Mouse (Mus musculus) urinary bladder, adult 18-20 months (tissue): ENCODE data around the gene Gimap1.

Source experiments
- DNase-seq, 2 experiments: peaks; one replicate each; pipeline ENCODE4 v3.0.0; 2022; ENCODE audit warnings: low spot score in 2 of 2, mixed read lengths in 2 of 2

Gimap1 gene

DNA sequence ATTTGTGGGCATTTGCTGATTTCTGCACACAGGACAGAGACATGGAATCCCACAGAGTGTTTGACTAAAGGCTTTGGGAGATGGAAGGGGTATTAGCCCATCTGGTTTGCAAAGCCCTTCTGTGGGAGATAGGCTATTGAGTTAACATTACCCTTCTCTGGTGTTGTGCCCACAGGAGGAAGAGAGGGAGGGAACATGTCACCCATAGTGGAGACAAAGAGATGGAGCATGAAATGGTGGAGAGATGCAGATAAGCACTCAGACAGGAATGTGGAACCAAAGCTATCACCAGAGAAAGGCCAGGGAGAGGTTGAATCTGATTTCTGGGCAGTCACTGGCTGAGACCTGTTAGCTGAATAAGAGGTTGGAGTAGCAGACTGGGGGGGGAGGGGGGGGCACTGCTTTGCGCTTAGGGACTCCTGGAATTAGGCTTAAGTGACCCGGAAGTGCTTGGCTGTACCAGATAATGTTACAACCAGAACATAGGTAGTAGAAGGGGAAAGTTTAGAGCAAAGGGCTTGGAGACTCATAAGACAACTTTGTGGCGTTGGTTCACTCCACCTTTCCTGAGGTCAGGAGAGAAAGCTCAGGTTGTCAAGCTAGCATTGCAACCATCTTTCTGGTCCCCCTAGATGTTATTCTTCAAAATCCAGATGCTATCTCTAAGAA, 1.8 kb downstream of the Gimap1 start:
- no peak for DNase-seq

DNA sequence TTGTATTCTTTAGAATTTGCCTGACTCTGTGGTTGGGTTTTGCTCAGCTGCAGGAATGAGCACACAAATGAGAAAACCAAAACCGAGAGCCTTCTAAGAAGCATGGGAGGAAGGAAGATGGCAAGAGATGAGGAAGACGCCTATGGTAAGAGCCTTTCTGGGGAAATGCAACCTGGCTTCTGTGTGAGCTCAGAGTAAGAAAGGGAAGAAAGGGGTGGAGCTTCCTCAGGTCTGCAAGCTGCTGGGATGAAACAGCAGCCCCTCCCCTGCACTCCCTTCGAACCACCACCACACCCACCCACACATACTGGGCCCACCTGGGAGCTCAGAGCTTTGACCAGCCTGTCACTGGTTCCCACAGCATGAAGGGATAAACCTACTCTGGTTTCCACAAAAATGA, 2.4 kb downstream of the Gimap1 start:
- no peak for DNase-seq

GRCm38 (mm10) chr6:48741711-48742206, 2.9 kb downstream of the Gimap1 start:
- no peak for DNase-seq

- peak in 1 of 2 experiments; percentile 13 for DNase-seq
Observed at GRCm38 (mm10) chr6:48742422-48743351, 3.8 kb downstream of the Gimap1 start.

DNA sequence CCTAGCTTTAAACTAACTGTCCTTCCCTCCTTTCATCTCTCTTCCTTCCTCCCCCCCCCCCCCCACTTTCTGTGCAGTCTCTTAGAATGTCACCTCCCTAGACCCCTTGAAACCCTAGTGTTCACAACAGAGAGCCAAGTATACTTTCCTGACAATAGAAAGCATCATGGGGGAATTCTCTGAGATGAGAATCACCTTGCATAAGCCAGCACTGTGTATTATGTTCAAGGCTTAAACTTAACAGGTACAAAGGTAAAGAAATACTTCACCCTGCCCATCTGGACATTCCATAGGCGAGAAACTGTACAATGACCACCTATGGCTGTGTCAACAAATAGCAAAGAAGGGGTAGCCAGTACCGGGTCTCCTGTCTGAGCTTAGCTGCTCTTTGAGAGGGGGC, 6.6 kb downstream of the Gimap1 start:
- no peak for DNase-seq

DNA sequence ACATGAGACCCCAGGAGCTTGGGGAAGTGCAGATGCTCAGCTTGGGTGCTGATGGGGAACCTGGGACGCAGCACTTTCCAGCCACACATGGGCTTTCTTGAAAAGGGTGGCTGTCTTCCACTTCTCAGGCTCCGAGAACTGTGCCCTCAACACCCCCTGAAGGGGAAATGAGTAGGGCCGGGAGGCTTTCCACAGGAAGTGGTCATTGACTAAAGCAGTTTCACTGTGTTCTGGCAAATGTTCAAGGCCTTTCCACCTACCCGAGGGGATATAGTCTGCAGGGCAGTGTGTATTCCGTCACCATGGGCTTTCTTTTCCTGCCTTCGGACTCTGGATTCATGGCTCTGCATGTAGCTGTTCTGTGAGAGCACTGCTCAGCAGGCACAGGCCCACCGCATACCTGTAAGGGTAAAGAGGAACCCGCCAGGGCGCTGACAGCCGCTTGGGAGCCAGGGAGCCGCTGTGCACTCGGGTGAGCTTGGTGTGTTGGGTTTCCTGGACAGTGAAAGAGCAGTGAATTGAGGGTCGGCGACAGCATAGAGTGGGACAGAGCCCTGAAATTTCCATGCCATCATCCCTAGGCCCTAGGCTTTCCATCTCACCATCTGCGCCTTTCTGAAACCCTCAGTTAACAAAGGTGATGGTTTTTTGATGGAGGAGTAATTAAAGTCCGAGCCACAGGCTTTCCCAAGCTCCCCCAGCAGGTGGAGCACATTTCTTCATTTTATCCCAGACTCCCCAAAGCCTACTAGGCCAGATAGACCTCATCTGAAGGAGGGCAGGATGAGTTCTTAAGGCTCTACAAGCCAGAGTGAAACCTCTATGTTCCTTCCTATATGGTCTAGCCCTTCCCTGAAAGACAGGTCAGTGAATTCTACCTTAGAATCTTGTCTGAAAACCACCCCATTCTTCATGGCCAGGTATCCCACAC, 7.4 kb downstream of the Gimap1 start, which contains the start of gene Gimap5:
Gene Gimap5, plus strand, starts transcription at position 239 of the 931 bp plus-strand sequence.
- no peak for DNase-seq

DNA sequence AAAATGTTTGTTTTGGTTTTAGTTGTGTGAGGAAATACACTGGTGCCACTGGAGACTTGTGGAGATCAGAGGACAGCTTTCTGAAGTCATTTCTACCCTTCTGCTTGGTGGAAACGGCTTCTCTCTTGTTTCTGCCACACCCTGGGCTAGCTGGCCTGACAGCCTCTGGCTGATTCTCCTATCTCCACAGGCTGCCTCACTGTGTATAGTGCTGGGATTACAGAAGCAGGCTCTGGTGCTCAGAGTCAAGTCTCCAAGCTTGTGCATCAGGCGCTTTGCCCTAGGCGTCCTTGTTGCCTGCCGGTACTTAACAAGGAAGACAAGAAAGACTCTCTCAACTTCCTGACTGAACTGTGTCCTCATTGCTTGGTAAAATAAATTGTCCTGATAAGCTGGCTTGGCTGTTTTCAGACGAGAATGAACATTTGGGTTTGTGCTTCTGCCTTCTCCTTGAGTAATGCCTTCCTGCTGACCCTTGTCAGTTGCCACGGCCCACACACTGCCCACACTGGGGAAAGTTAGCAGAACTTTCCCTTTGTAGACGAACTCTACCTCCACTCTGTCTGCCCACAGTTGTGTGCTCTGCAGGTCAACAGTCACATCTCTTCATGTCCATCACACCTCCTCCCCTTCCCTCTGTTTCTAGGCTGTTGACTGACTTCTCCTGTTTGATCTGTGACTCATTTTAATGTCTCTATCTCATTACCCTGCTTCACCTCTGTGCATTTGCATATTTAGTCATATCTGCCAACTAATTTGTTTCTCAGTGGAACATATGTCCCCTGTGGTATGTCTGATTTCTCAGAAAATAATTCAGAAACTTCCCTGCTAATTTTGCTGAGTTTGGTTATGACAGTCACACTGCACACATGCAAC, 8.5 kb downstream of the Gimap1 start:
- DNase-seq, result no peak

- DNase-seq, result no peak
Observed at GRCm38 (mm10) chr6:48763567-48764270, 24.9 kb downstream of the Gimap1 start.

DNA sequence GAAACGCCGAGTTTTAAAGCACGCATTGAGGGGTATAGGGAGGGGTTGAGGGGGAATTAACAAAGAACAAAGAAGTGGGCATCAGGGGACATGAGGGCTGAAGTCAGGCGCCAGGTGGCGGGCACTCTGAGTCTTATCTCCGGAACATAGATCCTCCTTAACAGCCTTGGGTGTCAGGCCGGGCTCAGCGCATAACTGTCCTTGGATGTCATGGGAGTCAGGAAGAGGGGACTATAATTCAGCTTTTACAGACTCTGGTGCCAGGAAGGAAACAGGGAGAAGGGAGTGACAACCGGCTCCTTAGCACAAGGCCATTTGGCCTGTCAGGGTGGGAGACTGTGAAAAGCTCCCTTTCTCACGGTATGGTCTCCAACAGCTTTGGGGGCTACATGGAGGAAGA, 25.6 kb downstream of the Gimap1 start:
- DNase-seq, result no peak

GRCm38 (mm10) chr6:48768178-48768869, 29.5 kb downstream of the Gimap1 start:
- no peak for DNase-seq

DNA sequence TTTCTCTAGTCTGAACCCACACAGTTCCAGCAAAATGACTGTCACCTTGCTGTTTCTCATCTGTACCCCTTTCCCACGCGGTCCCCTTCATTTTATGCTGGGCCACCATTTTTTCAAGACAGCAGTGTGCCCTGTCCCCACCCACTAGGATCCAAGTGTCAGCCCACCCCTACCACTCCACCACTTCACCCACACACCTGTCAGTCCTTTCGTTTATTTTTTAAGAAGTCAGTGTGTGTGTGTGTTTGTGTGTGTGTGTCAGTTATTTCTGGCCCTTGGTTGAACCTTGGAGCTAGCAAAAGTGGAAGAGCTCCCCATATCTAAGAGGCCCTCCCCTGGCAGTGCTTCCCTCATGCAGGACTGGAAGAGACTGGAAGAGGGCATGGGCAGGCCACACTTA, 30.1 kb downstream of the Gimap1 start:
- no peak for DNase-seq

- no peak for DNase-seq
Observed at GRCm38 (mm10) chr6:48770696-48771095, 31.8 kb downstream of the Gimap1 start, which contains the start of gene Gimap3. TSS of gene Gimap3 (minus strand) at chr6:48770851.

- DNase-seq, result peak; percentile 62
Observed at GRCm38 (mm10) chr6:48772030-48772429, 33.2 kb downstream of the Gimap1 start.

DNA sequence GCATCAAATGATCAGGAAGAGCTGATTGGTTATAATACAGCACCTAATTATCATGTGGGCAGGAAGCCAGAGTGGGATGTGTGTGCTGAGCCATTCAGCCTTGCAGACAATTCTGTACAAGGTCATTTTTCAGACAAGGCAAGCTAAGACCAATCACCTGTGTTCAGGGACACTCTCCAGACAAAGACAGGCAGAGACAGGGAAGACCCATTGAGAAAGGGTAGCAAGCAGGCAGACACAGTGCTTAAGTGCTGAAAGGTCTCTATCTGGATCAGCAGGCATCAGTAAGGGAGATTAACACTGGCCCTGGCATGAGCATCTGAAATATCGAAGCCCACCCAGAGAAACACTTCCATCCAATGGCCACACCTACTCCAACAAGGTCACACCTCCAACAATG, 45.6 kb downstream of the Gimap1 start:
- no peak for DNase-seq

DNA sequence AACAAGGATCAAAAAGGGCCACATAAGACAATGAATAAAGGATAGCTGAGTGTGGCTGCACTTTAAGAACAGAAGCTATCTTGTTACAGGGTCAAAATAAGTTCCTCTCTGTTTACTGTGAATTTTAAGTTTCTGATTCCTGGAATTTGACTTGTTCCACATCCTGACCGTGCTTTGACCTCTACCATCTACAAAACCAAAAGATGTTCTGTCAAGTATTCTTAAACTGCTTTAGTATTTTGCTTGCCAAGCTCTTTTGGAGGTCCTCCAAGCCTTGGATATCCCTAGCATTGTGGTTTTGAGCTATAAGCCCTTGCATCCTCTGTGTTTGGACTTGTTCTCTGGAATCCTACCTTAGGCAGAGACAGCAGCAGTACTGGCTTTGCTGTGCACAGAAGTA, 46.3 kb downstream of the Gimap1 start:
- peak in 1 of 2 experiments; percentile 24 for DNase-seq

GRCm38 (mm10) chr6:48785601-48786000, 46.7 kb downstream of the Gimap1 start:
- no peak for DNase-seq

GRCm38 (mm10) chr6:48787867-48788266, 49.0 kb downstream of the Gimap1 start:
- no peak for DNase-seq
